Mouse (Mus musculus) liver, embryonic 14.5 days (tissue): ENCODE measurements around the gene Tmem255a.

Experiments used
- CTCF ChIP-seq: IDR thresholded peaks from 2 replicates; pipeline ENCODE4 v1.5.1; 2016; ENCODE audit warnings: antibody characterized with exemption, low read depth, control low read depth
- EP300 ChIP-seq: IDR thresholded peaks from 2 replicates; pipeline ENCODE4 v1.6.1; 2016; ENCODE audit warnings: antibody characterized with exemption, low read depth

DNA sequence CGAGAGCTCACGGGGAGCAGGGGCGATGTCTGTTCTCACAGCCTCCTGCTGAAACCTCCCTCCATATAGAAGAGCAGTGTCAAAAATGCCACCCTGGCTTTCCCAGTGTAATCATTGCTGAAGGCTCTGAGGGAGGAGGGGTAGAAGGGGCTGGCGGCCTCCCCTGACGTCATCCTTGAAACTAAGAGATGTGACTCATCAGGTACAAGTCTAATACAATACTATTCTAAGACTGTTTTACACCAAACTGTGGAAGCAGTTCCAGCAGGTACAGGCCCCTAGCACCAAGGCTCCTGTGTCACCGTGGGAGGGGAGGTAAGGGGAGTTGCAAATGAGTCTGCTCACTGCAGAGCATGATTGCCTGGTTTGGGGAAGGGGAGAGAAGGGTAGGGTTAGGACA is 5.1 kb downstream of the Tmem255a start:
- TF ChIP-seq CTCF: no peak
- TF ChIP-seq EP300: no peak
